Mouse (Mus musculus): ENCODE measurements around the gene Hrasls5. TPM values are rescaled to one million over a fixed set of nuclear protein-coding genes. Genes with fewer than 3 reads are reported as not detected.

Gene Hrasls5
- polyA plus RNA-seq, 1 experiment from 2014 or later: not detected

DNA sequence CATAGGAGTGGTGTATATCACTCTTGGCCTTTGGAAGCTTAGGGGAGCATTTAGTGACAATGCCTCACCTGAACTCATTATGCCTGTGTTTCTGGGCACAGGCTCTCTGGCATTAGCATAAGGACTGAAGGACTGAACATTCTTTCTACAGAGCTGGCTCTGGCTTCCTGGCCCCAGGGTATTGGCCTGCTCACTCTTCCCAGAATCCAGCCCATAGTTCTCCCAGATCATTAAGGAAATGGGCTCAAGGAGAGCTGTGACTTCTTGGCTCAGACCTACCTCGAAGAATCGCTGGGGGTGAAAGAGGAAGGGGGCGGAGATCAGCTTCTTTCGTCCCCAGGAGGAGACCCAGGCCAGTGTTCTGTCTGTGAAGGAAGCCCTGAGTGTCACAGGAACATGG is 13.9 kb upstream of the Hrasls5 start:
- Histone ChIP-seq H3K9me3 (ENCODE audit: control insufficient read depth, low read depth, low read length) (no peaks in the 10 kb centered on the region), H3K27ac (ENCODE audit: low read length) (no peak overlapping the region), H3K4me1 (ENCODE audit: control insufficient read depth, insufficient read depth, low read length) (no peaks in the 10 kb centered on the region), H3K36me3 (ENCODE audit: control insufficient read depth, insufficient read depth, low read length) (no peaks in the 10 kb centered on the region), H3K27me3 (ENCODE audit: control insufficient read depth, insufficient read depth, low read length) (no peaks in the 10 kb centered on the region), H3K4me3 (ENCODE audit: low read depth, low read length) (no peak overlapping the region), H3K4me2 (replicated peaks; ENCODE audit: low read depth, low read length) (no peak overlapping the region), H3K9ac (replicated peaks; ENCODE audit: low read depth, low read length) (no peak overlapping the region)
- ATAC-seq (ENCODE audit: insufficient number of reproducible peaks, insufficient read depth, low FRiP score, low read depth): no peak
- 59% methylated on average over 4 of the region's 4 CpGs for WGBS

- H3K4me3 ChIP-seq (ENCODE audit: low read depth, low read length): no peak overlapping the region
- H3K27ac ChIP-seq (ENCODE audit: low read length): no peak overlapping the region
- H3K4me2 ChIP-seq (replicated peaks; ENCODE audit: low read depth, low read length): no peak overlapping the region
- H3K36me3 ChIP-seq (ENCODE audit: control insufficient read depth, insufficient read depth, low read length): no peaks in the 10 kb centered on the region
- H3K27me3 ChIP-seq (ENCODE audit: control insufficient read depth, insufficient read depth, low read length): no peaks in the 10 kb centered on the region
- H3K9me3 ChIP-seq (ENCODE audit: control insufficient read depth, low read depth, low read length): no peaks in the 10 kb centered on the region
- ATAC-seq (ENCODE audit: insufficient number of reproducible peaks, insufficient read depth, low FRiP score, low read depth): no peak
- 83% methylated on average over 4 of the region's 4 CpGs for WGBS
- peaks cover 6% of the 10 kb centered on the region; the same call in 1 of the 2 replicates for H3K4me1 ChIP-seq (ENCODE audit: control insufficient read depth, insufficient read depth, low read length)
- no peak overlapping the region for H3K9ac ChIP-seq (replicated peaks; ENCODE audit: low read depth, low read length)
Observed at GRCm38 (mm10) chr19:7601551-7601950, 10.8 kb upstream of the Hrasls5 start.

DNA sequence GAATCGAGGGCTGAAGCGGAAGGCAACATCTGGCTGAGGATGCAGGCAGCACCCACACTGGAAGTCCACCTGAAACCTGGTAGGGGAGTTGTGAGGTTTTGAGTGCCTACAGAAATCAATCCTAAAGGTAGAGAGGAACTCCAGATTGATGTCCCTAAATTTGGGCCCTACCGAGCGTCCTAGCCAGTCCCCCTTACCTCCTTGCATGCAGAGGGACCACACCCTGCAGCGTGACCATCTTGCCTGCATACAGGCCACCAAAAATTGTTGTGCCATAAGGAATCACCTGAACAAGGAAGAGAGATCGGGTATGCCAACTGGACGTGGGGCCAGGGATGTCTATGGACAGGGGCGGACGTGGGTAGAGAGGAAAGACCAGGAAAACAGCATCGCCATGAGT is 8.2 kb upstream of the Hrasls5 start:
- no peak overlapping the region for H3K9ac ChIP-seq (replicated peaks; ENCODE audit: low read depth, low read length)

DNA sequence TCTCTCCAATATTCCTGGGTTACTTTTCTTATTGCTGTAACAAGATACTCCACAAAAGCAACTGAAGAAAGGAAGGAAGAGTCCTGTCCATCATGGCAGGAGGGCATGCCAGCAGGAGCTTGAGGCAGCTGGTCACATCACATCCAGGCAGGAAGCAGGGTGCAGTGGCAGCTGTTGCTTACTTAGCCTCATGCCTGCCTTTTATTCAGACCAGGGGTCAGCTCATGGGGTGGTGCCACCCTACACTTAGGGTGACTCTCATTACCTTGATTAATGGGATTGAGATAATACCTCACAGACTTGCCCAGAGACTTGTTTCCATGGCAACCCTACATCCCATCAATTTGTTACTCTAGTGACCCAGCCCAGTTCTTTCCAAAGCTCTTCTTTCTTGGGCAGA is 7.3 kb upstream of the Hrasls5 start:
- no peak for ATAC-seq (ENCODE audit: insufficient number of reproducible peaks, insufficient read depth, low FRiP score, low read depth)
- no peaks in the 10 kb centered on the region for H3K9me3 ChIP-seq (ENCODE audit: control insufficient read depth, low read depth, low read length)

More for the DNA sequence above, 8.2 kb upstream of the Hrasls5 start:
- H3K9me3 ChIP-seq (ENCODE audit: control insufficient read depth, low read depth, low read length): no peaks in the 10 kb centered on the region
- H3K36me3 ChIP-seq (ENCODE audit: control insufficient read depth, insufficient read depth, low read length): no peaks in the 10 kb centered on the region
- H3K4me3 ChIP-seq (ENCODE audit: low read depth, low read length): no peak overlapping the region
- H3K4me1 ChIP-seq (ENCODE audit: control insufficient read depth, insufficient read depth, low read length): peaks cover 16% of the 10 kb centered on the region
- H3K4me2 ChIP-seq (replicated peaks; ENCODE audit: low read depth, low read length): no peak overlapping the region
- 93% methylated on average over 10 of the region's 10 CpGs for whole genome bisulfite sequencing
- no peaks in the 10 kb centered on the region for H3K27me3 ChIP-seq (ENCODE audit: control insufficient read depth, insufficient read depth, low read length)
- H3K27ac ChIP-seq (ENCODE audit: low read length): no peak overlapping the region
- ATAC-seq (ENCODE audit: insufficient number of reproducible peaks, insufficient read depth, low FRiP score, low read depth): no peak

GRCm38 (mm10) chr19:7605930-7606783 is 6.2 kb upstream of the Hrasls5 start:
- H3K4me1 ChIP-seq (ENCODE audit: control insufficient read depth, insufficient read depth, low read length): peaks cover 16% of the 10 kb centered on the region
- H3K36me3 ChIP-seq (ENCODE audit: control insufficient read depth, insufficient read depth, low read length): no peaks in the 10 kb centered on the region
- peak overlapping the region; percentile 85; the same call in 1 of the 2 replicates for H3K27ac ChIP-seq (ENCODE audit: low read length)
- WGBS: 3% methylated on average over 15 of the region's 15 CpGs
- H3K4me3 ChIP-seq (ENCODE audit: low read depth, low read length): peak overlapping the region; percentile 22
- H3K9ac ChIP-seq (replicated peaks; ENCODE audit: low read depth, low read length): no peak overlapping the region; the same call in 1 of the 2 replicates
- no peaks in the 10 kb centered on the region for H3K9me3 ChIP-seq (ENCODE audit: control insufficient read depth, low read depth, low read length)
- no peaks in the 10 kb centered on the region for H3K27me3 ChIP-seq (ENCODE audit: control insufficient read depth, insufficient read depth, low read length)
- peak overlapping the region; percentile 57 for H3K4me2 ChIP-seq (replicated peaks; ENCODE audit: low read depth, low read length)
- peak; percentile 70 for ATAC-seq (ENCODE audit: insufficient number of reproducible peaks, insufficient read depth, low FRiP score, low read depth)

More for the DNA sequence above, 7.3 kb upstream of the Hrasls5 start:
- H3K4me3 ChIP-seq (ENCODE audit: low read depth, low read length): no peak overlapping the region
- H3K9ac ChIP-seq (replicated peaks; ENCODE audit: low read depth, low read length): no peak overlapping the region
- H3K27ac ChIP-seq (ENCODE audit: low read length): no peak overlapping the region
- H3K4me1 ChIP-seq (ENCODE audit: control insufficient read depth, insufficient read depth, low read length): peaks cover 16% of the 10 kb centered on the region
- no peaks in the 10 kb centered on the region for H3K36me3 ChIP-seq (ENCODE audit: control insufficient read depth, insufficient read depth, low read length)
- H3K4me2 ChIP-seq (replicated peaks; ENCODE audit: low read depth, low read length): no peak overlapping the region
- H3K27me3 ChIP-seq (ENCODE audit: control insufficient read depth, insufficient read depth, low read length): no peaks in the 10 kb centered on the region

DNA sequence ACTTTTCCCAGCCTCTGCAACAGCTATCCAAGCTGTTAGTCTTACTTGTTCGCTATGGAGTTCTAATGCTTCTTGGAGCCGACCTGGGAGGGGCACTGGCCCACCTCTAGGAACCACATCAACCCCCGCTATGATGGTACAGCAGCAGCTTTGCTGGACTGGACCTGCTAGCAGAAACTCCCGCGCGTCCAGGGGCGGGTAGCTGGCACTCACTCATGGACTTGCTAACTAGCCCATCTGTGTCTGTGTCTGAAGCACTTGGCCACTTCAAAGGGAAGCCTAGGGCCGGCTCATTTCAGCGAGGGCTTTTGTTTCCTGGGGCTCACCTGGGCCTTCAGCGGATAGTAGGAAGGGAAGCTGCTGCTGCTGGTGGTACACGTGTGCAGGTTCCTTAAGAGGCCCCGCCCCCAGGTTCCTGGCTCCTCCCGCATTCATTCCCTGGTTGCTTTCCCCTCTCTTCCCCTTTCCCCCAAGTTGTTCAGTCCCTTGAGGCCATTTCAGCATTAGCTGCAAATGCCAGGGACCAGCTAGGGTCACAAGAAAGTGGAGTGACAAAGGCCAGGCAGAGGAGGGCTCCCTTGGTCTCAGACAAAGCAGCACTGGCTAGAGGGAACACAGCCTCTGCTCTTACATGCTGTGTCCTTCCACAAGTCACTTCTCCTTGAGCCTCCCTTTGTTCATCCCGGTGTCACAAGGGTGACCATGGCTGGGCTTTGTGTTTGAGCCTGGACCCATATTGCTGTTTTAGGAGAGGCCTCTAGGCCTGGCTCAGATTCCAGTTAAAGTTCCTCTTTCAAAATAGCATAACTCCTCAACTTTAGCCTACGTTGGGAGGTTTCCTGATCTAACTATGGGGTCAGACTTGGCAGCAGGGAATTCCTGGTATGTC is 5.3 kb upstream of the Hrasls5 start, which contains the start of gene Lgals12:
Lgals12 (minus strand) TSS at position 393 of the 889 bp plus-strand sequence.
- Histone ChIP-seq H3K4me1 (ENCODE audit: control insufficient read depth, insufficient read depth, low read length) (peaks cover 21% of the 10 kb centered on the region), H3K27me3 (ENCODE audit: control insufficient read depth, insufficient read depth, low read length) (no peaks in the 10 kb centered on the region)
- 7% methylated on average over 15 of the region's 15 CpGs for WGBS

GRCm38 (mm10) chr19:7607690-7608201 is 4.6 kb upstream of the Hrasls5 start:
- peak overlapping the region; percentile 85 for H3K27ac ChIP-seq (ENCODE audit: low read length)
- ATAC-seq (ENCODE audit: insufficient number of reproducible peaks, insufficient read depth, low FRiP score, low read depth): peak; percentile 64
- H3K9ac ChIP-seq (replicated peaks; ENCODE audit: low read depth, low read length): no peak overlapping the region
- no peak overlapping the region for H3K4me3 ChIP-seq (ENCODE audit: low read depth, low read length)
- no peaks in the 10 kb centered on the region for H3K9me3 ChIP-seq (ENCODE audit: control insufficient read depth, low read depth, low read length)
- no peaks in the 10 kb centered on the region for H3K27me3 ChIP-seq (ENCODE audit: control insufficient read depth, insufficient read depth, low read length)
- 73% methylated on average over 7 of the region's 7 CpGs for WGBS
- peaks cover 21% of the 10 kb centered on the region for H3K4me1 ChIP-seq (ENCODE audit: control insufficient read depth, insufficient read depth, low read length)
- H3K36me3 ChIP-seq (ENCODE audit: control insufficient read depth, insufficient read depth, low read length): no peaks in the 10 kb centered on the region
- H3K4me2 ChIP-seq (replicated peaks; ENCODE audit: low read depth, low read length): no peak overlapping the region

More for the DNA sequence above, 5.3 kb upstream of the Hrasls5 start, which contains the start of gene Lgals12:
- H3K4me3 ChIP-seq (ENCODE audit: low read depth, low read length): peak within 1 kb of the TSS; percentile 22
- no peaks in the 10 kb centered on the region for H3K9me3 ChIP-seq (ENCODE audit: control insufficient read depth, low read depth, low read length)
- H3K27ac ChIP-seq (ENCODE audit: low read length): peak within 1 kb of the TSS; percentile 85
- no peaks in the 10 kb centered on the region for H3K36me3 ChIP-seq (ENCODE audit: control insufficient read depth, insufficient read depth, low read length)
- peak; percentile 15; the same call in 1 of the 2 replicates for ATAC-seq (ENCODE audit: insufficient number of reproducible peaks, insufficient read depth, low FRiP score, low read depth)
- H3K9ac ChIP-seq (replicated peaks; ENCODE audit: low read depth, low read length): no peak within 1 kb of the TSS; the same call in 1 of the 2 replicates
- H3K4me2 ChIP-seq (replicated peaks; ENCODE audit: low read depth, low read length): peak within 1 kb of the TSS; percentile 57

DNA sequence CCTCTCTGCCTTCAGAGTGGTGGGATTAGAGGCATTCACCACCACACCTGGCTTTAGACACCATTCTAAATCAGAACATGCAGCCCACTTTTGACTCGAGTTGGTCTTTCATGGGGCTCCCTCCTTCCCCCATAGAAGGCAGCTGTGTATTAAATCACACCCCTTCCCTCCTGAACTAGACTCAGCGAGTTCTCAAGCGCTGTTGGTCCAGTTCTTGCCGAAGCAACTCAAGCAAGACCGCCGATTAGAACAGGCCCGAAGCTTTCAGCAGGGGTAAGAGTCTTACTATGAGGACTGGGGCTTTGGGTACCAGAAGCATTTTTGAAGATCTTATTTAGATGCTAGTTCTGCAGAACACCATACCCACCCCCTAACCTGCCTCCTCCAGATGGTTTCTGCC is 810 bp downstream of the Hrasls5 start:
- Histone ChIP-seq H3K27me3 (ENCODE audit: control insufficient read depth, insufficient read depth, low read length) (no peaks in the 10 kb centered on the region), H3K9me3 (ENCODE audit: control insufficient read depth, low read depth, low read length) (no peaks in the 10 kb centered on the region), H3K4me2 (replicated peaks; ENCODE audit: low read depth, low read length) (no peak overlapping the region), H3K9ac (replicated peaks; ENCODE audit: low read depth, low read length) (no peak overlapping the region), H3K4me3 (ENCODE audit: low read depth, low read length) (no peak overlapping the region), H3K36me3 (ENCODE audit: control insufficient read depth, insufficient read depth, low read length) (no peaks in the 10 kb centered on the region), H3K27ac (ENCODE audit: low read length) (no peak overlapping the region), H3K4me1 (ENCODE audit: control insufficient read depth, insufficient read depth, low read length) (peaks cover 5% of the 10 kb centered on the region; the same call in 1 of the 2 replicates)
- no peak for ATAC-seq (ENCODE audit: insufficient number of reproducible peaks, insufficient read depth, low FRiP score, low read depth)
- WGBS: 86% methylated on average over 7 of the region's 7 CpGs

Data from stomach, embryonic 14.5 days (tissue).